In the genomic region with DNA sequence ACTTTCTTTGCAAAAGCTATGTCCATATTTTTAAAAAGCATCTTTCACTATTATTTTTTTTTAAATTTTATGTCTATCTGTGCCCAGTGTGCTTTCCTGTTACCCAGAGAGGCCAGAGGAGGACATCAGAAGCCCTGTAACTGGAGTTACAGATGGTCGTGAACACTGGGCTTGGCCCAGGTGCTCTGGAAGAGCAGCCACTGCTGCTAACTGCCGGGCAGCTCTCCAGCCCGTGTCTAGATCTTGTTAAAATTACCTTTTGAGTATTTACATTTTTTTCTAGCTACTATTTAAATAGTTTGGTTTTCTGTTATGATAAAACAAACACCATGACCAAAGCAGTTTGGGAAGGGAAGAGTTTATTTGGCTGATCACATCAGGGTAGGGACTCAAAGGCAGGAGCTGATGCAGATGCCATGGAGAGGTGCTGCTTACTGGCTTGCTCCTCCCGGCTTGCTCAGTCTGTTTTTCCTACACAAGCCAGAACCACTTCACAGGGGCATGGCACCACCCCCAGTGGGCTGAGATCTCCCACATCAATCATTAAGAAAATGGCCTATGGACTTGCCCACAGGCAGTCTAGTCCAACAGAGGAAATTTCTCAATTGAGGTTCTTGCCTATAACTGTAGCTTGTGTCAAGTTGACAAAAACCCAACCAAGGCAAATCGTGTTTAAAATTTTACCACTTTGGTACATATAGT, we compare ENCODE assay signal across 15 mouse cellular contexts. TPM values are rescaled to one million over a fixed set of nuclear protein-coding genes. Genes with fewer than 3 reads are reported as not detected.
"Had no signal": no experiment of that assay in that cellular context is flagged by ENCODE, and none has a peak within 500 bp of the region (broad histone marks: within the 10 kb centered on the region; RNA-seq: fewer than 3 reads in every experiment).

No protein-coding gene starts in this region.

- ATAC-seq: lung, postnatal 0 days; midbrain, embryonic 15.5 days had no signal

- H3K4me3 ChIP-seq: layer of hippocampus, adult 2 months; limb, embryonic 12.5 days; megakaryocyte, embryonic 14.5 days; midbrain, embryonic 15.5 days; neural tube, embryonic 12.5 days had no signal

- H3K4me2 ChIP-seq: limb, embryonic 12.5 days; midbrain, embryonic 11.5 days; midbrain, embryonic 15.5 days; neural tube, embryonic 12.5 days had no signal

- H3K27me3 ChIP-seq: limb, embryonic 12.5 days; midbrain, embryonic 15.5 days; neural tube, embryonic 12.5 days had no signal

- H3K27ac ChIP-seq: layer of hippocampus, adult 2 months; limb, embryonic 12.5 days; liver, embryonic 14.5 days; neural tube, embryonic 12.5 days had no signal

- H3K9ac ChIP-seq: limb, embryonic 12.5 days; liver, embryonic 14.5 days; midbrain, embryonic 15.5 days; neural tube, embryonic 12.5 days had no signal

- H3K9me3 ChIP-seq: limb, embryonic 12.5 days; megakaryocyte, embryonic 14.5 days; midbrain, embryonic 15.5 days; neural tube, embryonic 12.5 days had no signal

- DNase-seq: lung, adult 2 months; retina, postnatal 1 day; right cerebral cortex, postnatal 4 days; spleen, adult 18-20 months; thymus, adult 18-20 months; thymus, postnatal 14 days had no signal

RNA-seq across cellular contexts. Expression of a gene that starts 16.7 kb away (rescaled TPM):
- total RNA-seq: neutrophil, adult 5-6 weeks had no signal
